Mouse (Mus musculus): Measurements from ENCODE around the gene Xpo4. TPM values are rescaled to one million over a fixed set of nuclear protein-coding genes. Genes with fewer than 3 reads are reported as not detected.

Gene Xpo4
- polyA plus RNA-seq, 1 experiment from 2014 or later = 13.1 TPM

GRCm38 (mm10) chr14:57545526-57545925, 119.7 kb downstream of the Xpo4 start:
- Histone ChIP-seq H3K36me3 (replicated peaks) (peaks cover 5% of the 10 kb centered on the region; the same call in 1 of the 2 replicates), H3K4me3 (no peak overlapping the region), H3K4me2 (no peak overlapping the region), H3K4me1 (no peaks in the 10 kb centered on the region), H3K27ac (no peak overlapping the region), H3K27me3 (replicated peaks) (no peaks in the 10 kb centered on the region), H3K9ac (no peak overlapping the region), H3K9me3 (no peaks in the 10 kb centered on the region)
- WGBS = 84% methylated on average over 17 of the region's 17 CpGs
- ATAC-seq (replicated peaks) = no peak

DNA sequence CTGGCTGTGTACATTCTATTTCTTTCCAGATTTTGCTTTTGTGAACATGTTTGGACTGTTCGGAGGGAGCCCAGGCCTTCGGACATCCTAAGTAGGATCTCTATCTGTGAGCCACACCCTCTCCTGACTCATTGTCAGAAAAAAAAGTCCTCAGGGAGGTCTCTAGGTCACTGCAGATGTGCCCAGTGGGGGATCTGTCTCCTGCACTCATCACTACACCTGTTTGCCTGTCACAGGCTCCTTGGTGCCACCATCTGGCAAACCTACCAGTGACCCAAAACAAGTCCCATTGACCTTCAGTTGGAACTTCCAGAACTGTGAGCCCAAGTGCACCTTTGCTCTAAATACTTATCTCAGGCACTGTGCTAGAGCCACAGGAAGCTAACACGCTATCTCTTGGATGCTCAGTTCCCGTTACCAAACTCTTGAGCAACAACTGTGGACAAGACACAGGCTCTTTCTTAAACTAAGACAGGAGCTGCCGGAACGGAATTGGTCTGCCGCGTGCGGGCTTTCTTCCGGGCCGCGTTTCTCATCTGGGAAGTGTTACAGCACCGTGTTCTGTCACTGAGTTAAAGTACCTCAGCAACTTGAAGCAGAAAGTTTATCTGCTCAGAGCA, 121.7 kb downstream of the Xpo4 start:
- Histone ChIP-seq H3K27me3 (replicated peaks) (no peaks in the 10 kb centered on the region), H3K4me3 (no peak overlapping the region), H3K9ac (no peak overlapping the region), H3K9me3 (no peaks in the 10 kb centered on the region), H3K27ac (no peak overlapping the region), H3K4me1 (no peaks in the 10 kb centered on the region), H3K4me2 (no peak overlapping the region), H3K36me3 (replicated peaks) (no peaks in the 10 kb centered on the region; the same call in 1 of the 2 replicates)
- no peak for ATAC-seq (replicated peaks)
- 93% methylated on average over 13 of the region's 13 CpGs for WGBS

- no peak for ATAC-seq (replicated peaks)
- H3K4me2 ChIP-seq = no peak overlapping the region
Observed at GRCm38 (mm10) chr14:57542231-57542630, 123.0 kb downstream of the Xpo4 start.

GRCm38 (mm10) chr14:57540683-57541082, 124.5 kb downstream of the Xpo4 start:
- ATAC-seq (replicated peaks) = no peak
- Histone ChIP-seq H3K27me3 (replicated peaks) (no peaks in the 10 kb centered on the region), H3K4me3 (no peak overlapping the region), H3K9me3 (no peaks in the 10 kb centered on the region), H3K27ac (no peak overlapping the region), H3K4me1 (peaks cover 13% of the 10 kb centered on the region), H3K4me2 (no peak overlapping the region), H3K36me3 (replicated peaks) (no peaks in the 10 kb centered on the region; the same call in 1 of the 2 replicates), H3K9ac (no peak overlapping the region)
- WGBS = 92% methylated on average over 11 of the region's 11 CpGs

More at GRCm38 (mm10) chr14:57542231-57542630, 123.0 kb downstream of the Xpo4 start:
- Histone ChIP-seq H3K27ac (no peak overlapping the region), H3K36me3 (replicated peaks) (no peaks in the 10 kb centered on the region; the same call in 1 of the 2 replicates), H3K9ac (no peak overlapping the region), H3K4me1 (peaks cover 7% of the 10 kb centered on the region), H3K9me3 (no peaks in the 10 kb centered on the region), H3K27me3 (replicated peaks) (no peaks in the 10 kb centered on the region), H3K4me3 (no peak overlapping the region)
- 50% methylated on average over 34 of the region's 34 CpGs for WGBS

DNA sequence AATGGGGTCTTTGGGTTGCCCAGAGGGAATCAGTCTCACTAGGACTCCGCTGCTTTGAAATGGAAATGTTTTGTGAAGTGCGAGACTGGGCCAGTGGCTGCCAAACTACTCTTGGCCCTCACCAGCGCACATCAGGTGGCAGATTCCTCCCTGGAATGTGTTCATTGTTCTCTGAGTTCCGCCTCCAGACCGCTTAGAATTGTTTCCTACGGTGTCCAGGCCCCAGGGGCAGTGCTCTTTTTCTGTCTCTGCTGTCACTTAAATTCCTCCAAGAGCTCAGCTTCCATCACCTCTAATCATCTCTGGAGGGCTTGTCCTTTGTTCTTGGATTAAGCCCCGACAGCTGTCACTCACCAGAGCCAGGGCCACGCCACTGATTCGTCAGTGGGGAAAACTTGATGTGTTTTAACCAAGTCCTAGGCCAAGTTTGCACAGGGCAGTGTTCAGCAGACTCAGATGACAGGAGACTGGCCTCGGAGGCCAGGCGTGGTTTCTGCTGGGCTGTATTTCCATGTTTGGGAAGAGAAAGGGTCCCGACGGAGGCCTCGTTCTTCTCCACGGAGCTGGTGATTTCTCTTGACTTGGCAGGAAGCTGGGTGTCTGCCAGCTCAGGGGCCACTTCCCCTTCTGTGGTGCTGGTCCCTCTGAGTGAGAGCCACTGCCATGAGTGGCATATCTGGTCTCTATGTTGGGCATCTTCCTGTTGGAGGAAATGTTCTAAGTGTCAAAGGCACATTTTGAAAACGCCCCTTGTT, 127.8 kb downstream of the Xpo4 start:
- no peak overlapping the region for H3K4me3 ChIP-seq
- H3K27me3 ChIP-seq (replicated peaks) = 0 out of 2 replicates have a peak, but pooled peaks cover 2% of the 10 kb centered on the region
- peak overlapping the region; percentile 17 for H3K4me2 ChIP-seq
- no peaks in the 10 kb centered on the region; the same call in 1 of the 2 replicates for H3K36me3 ChIP-seq (replicated peaks)
- no peaks in the 10 kb centered on the region for H3K9me3 ChIP-seq
- H3K4me1 ChIP-seq = peaks cover 37% of the 10 kb centered on the region
- 9% methylated on average over 16 of the region's 16 CpGs for WGBS
- H3K27ac ChIP-seq = peak overlapping the region; percentile 35; the same call in 1 of the 2 replicates
- ATAC-seq (replicated peaks) = 0 out of 2 replicates have a peak, but pooled peaks have one; percentile 15
- no peak overlapping the region for H3K9ac ChIP-seq

DNA sequence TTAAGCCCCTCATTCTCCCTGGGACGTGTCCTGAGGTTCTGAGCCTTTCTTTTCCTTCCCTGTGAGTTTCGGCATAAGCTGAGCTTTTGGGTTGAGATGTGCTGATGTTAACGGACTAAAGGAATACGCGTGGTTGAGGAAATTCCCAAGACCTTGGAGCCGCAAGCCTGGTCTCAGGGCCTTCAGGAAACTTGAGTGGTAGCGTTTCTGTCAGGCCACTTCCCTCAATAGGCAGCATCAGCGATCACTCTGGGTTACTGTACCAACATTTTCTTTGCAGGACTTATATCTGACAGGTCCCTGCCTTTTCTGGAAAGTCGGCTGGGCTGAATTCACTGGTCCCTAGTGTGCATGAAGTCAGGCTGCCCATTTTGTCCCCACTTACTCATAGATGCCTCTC, 128.4 kb downstream of the Xpo4 start:
- WGBS = 26% methylated on average over 9 of the region's 9 CpGs
- Histone ChIP-seq H3K36me3 (replicated peaks) (no peaks in the 10 kb centered on the region), H3K9ac (no peak overlapping the region), H3K4me3 (no peak overlapping the region), H3K9me3 (no peaks in the 10 kb centered on the region), H3K27me3 (replicated peaks) (0 out of 2 replicates have a peak, but pooled peaks cover 5% of the 10 kb centered on the region), H3K27ac (no peak overlapping the region), H3K4me1 (peaks cover 37% of the 10 kb centered on the region), H3K4me2 (no peak overlapping the region)
- no peak for ATAC-seq (replicated peaks)

- H3K9ac ChIP-seq = no peak overlapping the region
- H3K4me3 ChIP-seq = no peak overlapping the region
- no peak overlapping the region for H3K4me2 ChIP-seq
- H3K9me3 ChIP-seq = no peaks in the 10 kb centered on the region
- H3K27ac ChIP-seq = peak overlapping the region; percentile 0; the same call in 1 of the 2 replicates
- 0 out of 2 replicates have a peak, but pooled peaks cover 5% of the 10 kb centered on the region for H3K27me3 ChIP-seq (replicated peaks)
- ATAC-seq (replicated peaks) = no peak
- peaks cover 37% of the 10 kb centered on the region for H3K4me1 ChIP-seq
- H3K36me3 ChIP-seq (replicated peaks) = no peaks in the 10 kb centered on the region
- 53% methylated on average over 6 of the region's 6 CpGs for WGBS
Observed at GRCm38 (mm10) chr14:57535646-57536045, 129.6 kb downstream of the Xpo4 start.

DNA sequence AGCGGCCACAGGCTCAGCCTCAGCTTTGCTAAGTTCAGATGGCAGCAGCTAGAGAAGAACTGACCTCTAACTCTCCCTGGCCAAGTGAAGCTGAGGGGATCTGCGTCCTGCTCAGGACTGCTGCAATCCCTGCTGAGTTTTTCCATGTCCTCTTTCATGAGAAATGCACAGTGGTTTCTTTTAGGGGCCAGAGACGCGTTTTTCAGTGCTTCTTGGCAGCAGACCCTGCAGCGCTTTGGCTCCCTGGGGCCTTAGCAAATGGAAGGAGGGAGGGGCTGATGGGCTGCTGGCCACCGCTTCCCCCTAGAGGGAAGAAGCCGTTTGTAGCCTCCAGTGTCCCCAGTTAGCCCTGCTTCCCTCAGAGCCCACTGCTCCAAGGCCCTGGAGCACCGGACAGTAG, 130.3 kb downstream of the Xpo4 start:
- Histone ChIP-seq H3K27ac (no peak overlapping the region), H3K9me3 (no peaks in the 10 kb centered on the region), H3K4me2 (no peak overlapping the region), H3K9ac (no peak overlapping the region), H3K4me3 (no peak overlapping the region), H3K36me3 (replicated peaks) (no peaks in the 10 kb centered on the region), H3K27me3 (replicated peaks) (0 out of 2 replicates have a peak, but pooled peaks cover 5% of the 10 kb centered on the region), H3K4me1 (peaks cover 37% of the 10 kb centered on the region)
- 13% methylated on average over 8 of the region's 8 CpGs for WGBS
- ATAC-seq (replicated peaks) = no peak; the same call in 1 of the 2 replicates

DNA sequence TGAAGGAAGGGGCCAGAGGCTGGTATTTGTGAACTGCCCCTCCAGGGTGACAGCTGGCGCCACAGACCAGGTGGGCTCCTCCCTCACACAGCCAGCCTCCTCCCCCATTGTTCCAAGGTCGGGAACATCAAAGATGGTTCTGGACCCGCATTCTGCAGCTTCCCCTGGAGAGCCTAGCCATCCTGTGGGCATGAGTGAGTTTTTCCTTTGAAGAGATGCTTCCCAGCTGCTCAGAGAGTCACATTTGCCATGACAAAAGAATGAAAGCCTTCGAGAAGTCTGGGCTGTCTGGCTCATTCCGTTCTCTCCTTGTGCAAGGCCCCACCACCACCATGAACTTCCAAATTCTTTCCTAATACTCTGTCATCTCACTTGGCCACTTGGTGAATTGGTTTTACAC, 130.9 kb downstream of the Xpo4 start:
- H3K4me2 ChIP-seq = peak overlapping the region; percentile 6; the same call in 1 of the 2 replicates
- 7% methylated on average over 5 of the region's 5 CpGs for WGBS
- peaks cover 42% of the 10 kb centered on the region for H3K4me1 ChIP-seq
- no peak overlapping the region for H3K9ac ChIP-seq
- no peaks in the 10 kb centered on the region for H3K9me3 ChIP-seq
- H3K4me3 ChIP-seq = no peak overlapping the region
- no peak; the same call in 1 of the 2 replicates for ATAC-seq (replicated peaks)
- no peak overlapping the region for H3K27ac ChIP-seq
- H3K27me3 ChIP-seq (replicated peaks) = 0 out of 2 replicates have a peak, but pooled peaks cover 5% of the 10 kb centered on the region
- no peaks in the 10 kb centered on the region for H3K36me3 ChIP-seq (replicated peaks)

GRCm38 (mm10) chr14:57533841-57534240, 131.4 kb downstream of the Xpo4 start:
- Histone ChIP-seq H3K4me3 (no peak overlapping the region), H3K9ac (no peak overlapping the region), H3K27ac (no peak overlapping the region), H3K36me3 (replicated peaks) (no peaks in the 10 kb centered on the region), H3K4me1 (peaks cover 42% of the 10 kb centered on the region), H3K4me2 (peak overlapping the region; percentile 6; the same call in 1 of the 2 replicates), H3K9me3 (no peaks in the 10 kb centered on the region), H3K27me3 (replicated peaks) (0 out of 2 replicates have a peak, but pooled peaks cover 5% of the 10 kb centered on the region)
- ATAC-seq (replicated peaks) = no peak
- WGBS = 11% methylated on average over 11 of the region's 11 CpGs

DNA sequence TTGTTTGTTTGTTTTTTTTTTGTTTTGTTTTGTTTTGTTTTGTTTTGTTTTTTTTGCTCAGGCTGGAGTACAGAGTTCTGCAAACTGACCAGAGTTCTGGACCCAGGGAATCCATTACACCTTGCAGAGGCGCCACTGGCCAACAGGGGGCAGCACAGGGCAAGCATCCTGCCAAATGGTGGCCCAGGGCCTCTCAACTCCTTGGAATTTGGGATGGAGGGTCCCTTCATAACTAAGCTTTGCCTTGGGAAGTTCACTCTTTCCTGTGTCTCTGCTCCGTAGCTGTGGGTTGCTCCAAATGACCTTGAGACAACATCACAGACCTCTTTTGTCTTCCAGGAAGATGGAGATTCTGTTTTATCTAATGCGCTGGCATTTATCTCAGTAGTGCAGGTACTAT, 132.0 kb downstream of the Xpo4 start:
- Histone ChIP-seq H3K9ac (no peak overlapping the region), H3K4me3 (no peak overlapping the region), H3K27ac (peak overlapping the region; percentile 26; the same call in 1 of the 2 replicates), H3K4me2 (no peak overlapping the region), H3K4me1 (peaks cover 42% of the 10 kb centered on the region), H3K27me3 (replicated peaks) (0 out of 2 replicates have a peak, but pooled peaks cover 5% of the 10 kb centered on the region), H3K36me3 (replicated peaks) (no peaks in the 10 kb centered on the region), H3K9me3 (no peaks in the 10 kb centered on the region)
- WGBS = 34% methylated on average over 3 of the region's 3 CpGs
- no peak for ATAC-seq (replicated peaks)

- Histone ChIP-seq H3K36me3 (replicated peaks) (no peaks in the 10 kb centered on the region), H3K27me3 (replicated peaks) (0 out of 2 replicates have a peak, but pooled peaks cover 5% of the 10 kb centered on the region), H3K9ac (no peak overlapping the region), H3K27ac (no peak overlapping the region), H3K4me2 (no peak overlapping the region), H3K9me3 (no peaks in the 10 kb centered on the region), H3K4me1 (peaks cover 39% of the 10 kb centered on the region), H3K4me3 (no peak overlapping the region)
- ATAC-seq (replicated peaks) = no peak
- WGBS = 91% methylated on average over 3 of the region's 3 CpGs
Observed at GRCm38 (mm10) chr14:57532577-57532976, 132.7 kb downstream of the Xpo4 start.

Data from midbrain, embryonic 15.5 days (tissue).